Mouse (Mus musculus) liver, embryonic 14.5 days (tissue): ENCODE measurements around the gene Ccnb3. TPM values are rescaled to one million over a fixed set of nuclear protein-coding genes. Genes with fewer than 3 reads are reported as not detected.

Experiments used
- ATAC-seq: fragments of 200-750 bp; cut with Nextera tagmentation; 2 replicates; pipeline ENCODE4 v1.8.0; 2017; ENCODE audit warnings: moderate number of reproducible peaks, mild to moderate bottlenecking, moderate library complexity; ENCODE audit not compliant: insufficient read depth
- DNase-seq, 3 experiments: peaks; one replicate each; pipeline ENCODE4 v3.0.0-alpha.2; 2012 to 2013; ENCODE audit warnings: low read depth in 3 of 3, low spot score in 3 of 3
- H3K27ac ChIP-seq: fragments of 300-500 bp; sonication (generic); 2 replicates; pipeline ENCODE4 v1.5.1; 2014; ENCODE audit warnings: moderate library complexity, mild to moderate bottlenecking, control low read depth, inconsistent platforms
- H3K27me3 ChIP-seq: fragments of 300-500 bp; sonication (generic); 2 replicates; pipeline ENCODE4 v1.6.1; 2014; ENCODE audit warnings: mild to moderate bottlenecking, low read length, moderate library complexity; ENCODE audit not compliant: control insufficient read depth, insufficient read depth
- H3K36me3 ChIP-seq: fragments of 300-500 bp; sonication (generic); replicated peaks from 2 replicates; pipeline ENCODE4 v1.6.1; 2014; ENCODE audit warnings: low read depth; ENCODE audit not compliant: control insufficient read depth, insufficient read depth
- H3K4me1 ChIP-seq, 2 experiments: fragments of 200-500 bp in 1 of 2; fragments of 300-500 bp in 1 of 2; sonication (generic) in 1 of 2; replicated peaks; 2 replicates each; pipeline ENCODE4 v1.6.1; 2012 to 2014; ENCODE audit warnings: antibody characterized with exemption in 1 of 2, inconsistent platforms in 1 of 2, low read length in 1 of 2; ENCODE audit not compliant: control insufficient read depth in 2 of 2, insufficient read depth in 2 of 2
- H3K4me2 ChIP-seq: fragments of 300-500 bp; sonication (generic); 2 replicates; pipeline ENCODE4 v1.6.1; 2014; ENCODE audit warnings: low read depth, mild to moderate bottlenecking, control low read depth, moderate library complexity
- H3K4me3 ChIP-seq, 2 experiments: fragments of 200-500 bp in 1 of 2; fragments of 300-500 bp in 1 of 2; sonication (generic) in 1 of 2; 2 replicates each; pipeline ENCODE4 v1.5.1; 2012 to 2014; ENCODE audit warnings: low read depth in 2 of 2, low read length in 2 of 2, mild to moderate bottlenecking in 2 of 2, control low read depth in 1 of 2, inconsistent platforms in 1 of 2, moderate library complexity in 1 of 2; ENCODE audit not compliant: insufficient read depth in 1 of 2
- H3K9ac ChIP-seq: fragments of 300-500 bp; sonication (generic); replicated peaks from 2 replicates; pipeline ENCODE4 v1.6.1; 2014; ENCODE audit warnings: mild to moderate bottlenecking, control low read depth, moderate library complexity
- H3K9me3 ChIP-seq: fragments of 300-500 bp; sonication (generic); 2 replicates; pipeline ENCODE4 v1.6.1; 2016; ENCODE audit warnings: low read length, mixed read lengths; ENCODE audit not compliant: control insufficient read depth
- CTCF ChIP-seq: IDR thresholded peaks from 2 replicates; pipeline ENCODE4 v1.5.1; 2016; ENCODE audit warnings: antibody characterized with exemption, low read depth, control low read depth
- EP300 ChIP-seq: IDR thresholded peaks from 2 replicates; pipeline ENCODE4 v1.6.1; 2016; ENCODE audit warnings: antibody characterized with exemption, low read depth
- WGBS: fragments of 180-500 bp; shearing (Covaris S2); extraction: QIAGEN DNeasy Blood & Tissue Kit; methylation state at CpG from one replicate; pipeline ENCODE4 v1.1.7; 2014; ENCODE audit not compliant: insufficient replicate concordance; 5-methylcytosine and 5-hydroxymethylcytosine counted together
- polyA plus RNA-seq, 2 experiments: library from polyadenylated mRNA; depleted of rRNA in 1 of 2; stranded (reverse) in 1 of 2; unstranded in 1 of 2; fragments of >200 nt; fragmentation: Nextera tagmentation in 1 of 2; extraction: Ambion mirVana in 1 of 2; gene quantifications; 2 replicates each; pipeline versions ENCODE4 v1.2.1 to v1.2.3; 2012 to 2014

Gene Ccnb3
- polyA plus RNA-seq (2012; rRNA removed), result not detected in 2 replicates
- polyA plus RNA-seq (2014; fragmentation: Nextera tagmentation; extraction: Ambion mirVana), result 0.03 TPM in 1 of 2 replicates, not detected in the other

GRCm38 (mm10) chrX:7041519-7041918, at the start of gene Ccnb3:
Gene Ccnb3 (minus strand): TSS chrX:7041619.
- WGBS, result 82% methylated on average over 19 of the region's 19 CpGs
- Histone ChIP-seq H3K4me2 (no peak within 1 kb of the TSS), H3K4me3 (no peak within 1 kb of the TSS), H3K36me3 (no peaks in the 10 kb centered on the region), H3K27me3 (no peaks in the 10 kb centered on the region), H3K27ac (no peak within 1 kb of the TSS), H3K4me1 (no peaks in the 10 kb centered on the region), H3K9me3 (no peaks in the 10 kb centered on the region), H3K9ac (no peak within 1 kb of the TSS)
- ATAC-seq (no peak), DNase-seq (no peak)
- TF ChIP-seq CTCF, result no peak
- TF ChIP-seq EP300, result no peak

GRCm38 (mm10) chrX:7090323-7090722, 48.9 kb upstream of the Ccnb3 start:
- Histone ChIP-seq H3K27me3 (no peaks in the 10 kb centered on the region), H3K27ac (no peak overlapping the region), H3K9me3 (no peaks in the 10 kb centered on the region), H3K9ac (no peak overlapping the region), H3K4me1 (no peaks in the 10 kb centered on the region), H3K36me3 (no peaks in the 10 kb centered on the region), H3K4me2 (no peak overlapping the region), H3K4me3 (no peak overlapping the region)
- DNase-seq (no peak), ATAC-seq (no peak)
- TF ChIP-seq CTCF, result no peak
- TF ChIP-seq EP300, result no peak

DNA sequence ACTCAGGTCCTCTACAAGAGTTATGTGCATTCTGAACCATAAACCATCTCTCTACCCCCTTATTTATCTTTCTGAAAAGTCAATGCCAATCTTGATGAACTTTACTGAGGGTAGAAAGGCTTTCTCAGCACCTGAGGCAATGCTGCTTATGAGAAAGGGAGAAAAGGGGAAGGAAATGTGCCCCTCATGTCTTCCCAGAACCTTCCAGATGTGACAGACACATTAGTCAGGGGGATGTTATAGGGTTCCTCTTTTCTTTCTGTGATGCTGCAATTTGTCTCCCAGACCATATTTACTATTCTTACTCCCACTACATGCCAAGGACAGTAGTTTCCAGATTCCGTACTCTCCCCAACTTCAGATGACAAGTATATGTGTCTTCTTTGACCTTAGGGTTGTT, 44.5 kb upstream of the Ccnb3 start:
- no peak for ATAC-seq

GRCm38 (mm10) chrX:7079820-7080429, 38.5 kb upstream of the Ccnb3 start:
- no peak overlapping the region for H3K27ac ChIP-seq
- H3K4me1 ChIP-seq, result no peaks in the 10 kb centered on the region
- ATAC-seq, result no peak
- no peaks in the 10 kb centered on the region for H3K27me3 ChIP-seq
- no peak for DNase-seq
- no peaks in the 10 kb centered on the region for H3K36me3 ChIP-seq
- TF ChIP-seq EP300, result no peak
- TF ChIP-seq CTCF, result no peak
- WGBS, result 64% methylated on average over 6 of the region's 6 CpGs
- H3K9ac ChIP-seq, result no peak overlapping the region
- no peak overlapping the region for H3K4me2 ChIP-seq
- no peak overlapping the region for H3K4me3 ChIP-seq
- H3K9me3 ChIP-seq, result no peaks in the 10 kb centered on the region

More for the DNA sequence above, 44.5 kb upstream of the Ccnb3 start:
- no peak for DNase-seq
- no peak overlapping the region for H3K27ac ChIP-seq
- WGBS, result 31% methylated on average over 1 of the region's 1 CpGs
- no peaks in the 10 kb centered on the region for H3K9me3 ChIP-seq
- TF ChIP-seq EP300, result no peak
- TF ChIP-seq CTCF, result no peak
- no peak overlapping the region for H3K9ac ChIP-seq
- no peaks in the 10 kb centered on the region for H3K27me3 ChIP-seq
- no peaks in the 10 kb centered on the region for H3K4me1 ChIP-seq
- no peak overlapping the region for H3K4me3 ChIP-seq
- H3K36me3 ChIP-seq, result no peaks in the 10 kb centered on the region
- no peak overlapping the region for H3K4me2 ChIP-seq

DNA sequence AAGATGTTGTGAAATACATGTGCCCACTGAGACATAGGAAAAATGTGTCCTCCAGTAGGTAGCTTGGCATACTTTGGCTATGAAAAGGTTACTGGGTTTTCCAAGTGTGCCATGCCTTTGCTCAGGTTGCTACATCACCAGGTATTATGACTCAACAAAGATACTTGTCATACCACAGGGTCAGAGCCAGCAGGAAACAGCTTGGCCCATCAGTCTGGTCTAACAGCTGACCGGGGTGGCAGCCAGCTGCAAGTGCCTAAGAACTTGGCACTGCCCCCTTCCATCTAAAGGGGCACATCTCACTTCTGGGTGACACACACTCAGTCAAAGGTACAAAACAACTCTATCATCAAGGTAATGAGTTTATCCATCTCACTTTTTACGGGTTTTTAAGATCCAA, 26.6 kb upstream of the Ccnb3 start:
- ATAC-seq (no peak), DNase-seq (no peak)
- H3K27ac ChIP-seq, result no peak overlapping the region
- H3K4me3 ChIP-seq, result no peak overlapping the region
- no peaks in the 10 kb centered on the region for H3K4me1 ChIP-seq
- WGBS, result 41% methylated on average over 2 of the region's 2 CpGs
- TF ChIP-seq EP300 (no peak), CTCF (no peak)
- no peaks in the 10 kb centered on the region for H3K9me3 ChIP-seq
- no peaks in the 10 kb centered on the region for H3K27me3 ChIP-seq
- no peak overlapping the region for H3K9ac ChIP-seq
- H3K36me3 ChIP-seq, result no peaks in the 10 kb centered on the region
- no peak overlapping the region for H3K4me2 ChIP-seq
